Mouse (Mus musculus) kidney, postnatal 36 days (tissue): ENCODE data around the gene Ccdc170.
"Not testable (repeated sequence)": the region's sequence is repeated elsewhere in the genome, so short reads cannot be mapped to it uniquely, and the experiment has no call there.

Source experiments
- DNase-seq, 2 experiments: peaks; one replicate each; pipeline ENCODE4 v3.0.0; 2021 to 2022; ENCODE audit warnings: mixed read lengths in 2 of 2

Gene Ccdc170

DNA sequence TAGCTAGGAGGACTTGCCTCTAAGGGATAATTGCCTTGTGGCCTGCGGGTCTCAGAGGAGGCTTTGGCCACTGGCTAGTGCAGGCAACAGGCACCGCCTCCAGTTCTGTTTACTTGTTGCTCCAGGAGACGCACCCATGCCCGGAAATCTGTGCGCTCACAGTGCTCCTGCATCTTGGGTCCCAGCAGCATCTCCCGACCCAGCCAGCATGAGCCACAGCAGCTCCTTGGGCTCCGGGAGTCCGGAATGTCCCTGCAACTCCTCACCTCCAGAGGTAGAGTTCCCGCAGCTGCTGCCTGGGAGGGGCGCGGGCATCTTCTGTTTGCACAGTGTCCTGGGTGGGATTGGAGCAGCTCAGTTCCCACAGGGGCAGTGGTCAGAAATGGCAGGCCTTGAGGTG lies at the start of gene Ccdc170:
Ccdc170 (plus strand) TSS at position 148 of the 400 bp plus-strand sequence.
- DNase-seq, result no peak

DNA sequence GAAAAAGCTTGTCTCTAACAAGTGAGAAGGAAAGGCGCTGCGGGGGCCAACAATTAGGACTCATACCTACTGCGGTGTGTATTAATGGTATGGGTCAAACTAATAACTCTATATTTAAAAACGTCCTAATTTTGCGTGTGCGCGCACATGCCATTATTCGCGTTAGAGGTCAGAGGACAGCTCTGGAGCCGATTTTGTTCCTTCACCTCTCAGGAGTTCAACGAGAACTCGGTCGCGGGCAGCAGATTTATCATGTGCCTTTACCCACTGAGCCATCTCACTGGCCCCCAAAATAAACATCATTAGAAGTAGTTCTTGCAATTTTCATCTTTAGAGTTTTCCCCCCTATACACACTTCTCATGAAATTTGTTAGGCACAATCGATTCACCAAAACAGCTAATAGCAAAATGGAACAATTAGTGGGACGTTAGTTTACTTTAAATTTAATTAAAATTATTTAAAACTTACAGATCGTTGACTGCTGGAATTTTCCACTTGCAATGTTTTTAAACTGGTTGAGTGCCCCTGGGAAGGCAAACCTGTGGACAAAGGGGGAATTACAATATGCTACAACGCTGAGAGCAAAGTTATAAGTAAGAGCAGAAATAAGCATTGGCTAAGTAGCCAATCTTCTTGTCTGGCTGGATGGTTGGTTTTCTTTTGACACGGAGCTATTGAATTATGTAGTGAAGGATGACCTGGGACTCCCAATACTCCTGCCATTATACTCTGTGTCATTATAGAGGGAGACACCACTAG lies 49.1 kb upstream of the Ccdc170 start:
- peak in 1 of 2 experiments; percentile 24 for DNase-seq

DNA sequence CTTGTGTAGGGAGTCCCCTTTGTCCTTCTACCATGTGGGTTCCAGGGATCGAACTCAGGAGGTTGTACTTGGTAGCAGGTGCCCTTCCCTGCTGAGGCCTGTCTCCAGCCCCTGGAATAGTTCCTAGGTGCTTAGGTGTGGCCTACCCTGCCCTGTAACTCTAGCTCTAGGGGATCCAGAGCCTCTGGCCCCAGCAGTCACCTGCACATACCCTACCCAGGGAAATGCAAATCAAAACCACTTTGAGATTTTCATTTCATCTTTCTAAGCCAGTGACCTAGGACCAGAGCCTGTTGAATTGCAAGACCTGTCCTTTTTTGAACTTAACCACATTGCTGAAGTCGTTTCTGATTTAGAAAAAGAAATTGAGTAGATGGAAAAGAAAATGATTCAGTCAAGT lies 48.4 kb upstream of the Ccdc170 start:
- DNase-seq, result not testable (repeated sequence)

DNA sequence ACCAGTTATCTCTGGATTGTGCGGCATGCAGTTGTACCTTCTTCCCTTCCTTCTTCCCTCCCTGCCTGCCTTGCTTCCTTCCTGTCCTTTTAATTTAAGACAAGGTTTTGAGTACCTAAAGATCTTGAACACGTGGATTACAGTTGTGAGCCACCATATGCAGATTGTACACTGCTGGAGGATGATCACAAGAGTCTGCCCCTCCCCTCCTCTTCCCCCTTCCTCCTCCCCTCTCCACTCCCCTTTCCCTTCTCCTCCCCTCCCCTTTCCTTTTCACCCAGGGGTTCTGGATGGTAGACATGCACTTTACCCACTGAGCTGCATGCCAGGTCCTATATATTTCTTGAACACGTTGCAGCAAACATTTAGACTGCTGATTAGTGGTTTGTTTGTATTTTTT lies 46.9 kb upstream of the Ccdc170 start:
- DNase-seq, result no peak

DNA sequence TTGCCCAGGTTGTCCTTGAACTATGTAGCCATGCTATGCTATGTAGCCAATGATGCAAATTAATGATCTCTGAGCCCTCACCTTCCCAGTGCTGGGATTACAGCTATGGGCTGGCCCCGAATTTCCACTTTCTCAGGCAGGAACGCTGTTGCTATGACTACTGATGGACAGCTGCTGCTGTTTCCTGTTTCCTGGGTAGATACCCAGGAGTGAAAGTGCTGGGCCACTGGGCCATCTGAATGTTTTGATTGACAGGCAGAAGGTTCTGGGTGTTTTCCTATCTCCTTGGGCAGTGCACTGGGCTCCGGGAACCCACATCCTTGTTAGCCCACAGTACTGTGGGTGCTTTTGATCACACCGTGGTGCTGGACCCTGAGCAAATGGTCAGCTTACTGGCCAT lies 25.9 kb upstream of the Ccdc170 start:
- DNase-seq, result no peak

DNA sequence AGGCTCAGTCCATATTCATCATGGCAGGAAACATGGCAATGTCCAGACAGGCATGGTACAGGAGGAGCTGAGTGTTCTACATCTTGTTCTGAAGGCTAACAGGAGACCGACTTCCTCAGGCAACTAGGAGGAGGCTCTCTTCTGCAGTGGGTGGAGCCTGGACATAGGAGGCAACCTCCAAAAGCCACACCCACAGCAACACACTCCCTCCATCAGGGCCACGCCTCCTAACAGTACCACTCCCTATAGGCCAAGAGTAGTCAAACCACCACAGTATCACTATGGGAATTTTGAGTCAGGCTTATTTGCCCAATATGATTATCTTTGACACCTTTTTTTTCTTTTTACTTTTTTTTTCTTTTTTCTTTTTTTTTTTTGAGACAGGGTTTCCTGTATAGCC lies 22.1 kb upstream of the Ccdc170 start:
- no peak for DNase-seq

DNA sequence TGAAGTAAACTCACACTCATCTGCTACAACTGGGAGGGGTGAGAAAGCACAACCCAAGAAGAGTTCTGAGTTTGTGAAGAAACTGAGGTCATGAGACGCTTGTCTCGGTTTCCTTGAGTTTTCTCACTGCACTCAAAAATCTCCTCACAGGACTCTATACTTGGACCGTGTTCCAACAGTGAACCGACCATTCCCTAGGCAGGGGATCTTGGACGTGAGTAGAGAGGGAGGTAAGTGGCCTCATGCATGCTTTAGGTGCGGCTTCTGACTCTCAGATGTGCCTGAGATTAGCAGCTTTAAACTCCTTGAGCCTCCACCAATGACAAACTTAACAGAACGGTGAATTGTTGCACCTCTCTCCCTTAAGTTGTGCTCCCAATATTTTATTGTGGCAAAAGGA lies 16.5 kb upstream of the Ccdc170 start:
- no peak for DNase-seq

DNA sequence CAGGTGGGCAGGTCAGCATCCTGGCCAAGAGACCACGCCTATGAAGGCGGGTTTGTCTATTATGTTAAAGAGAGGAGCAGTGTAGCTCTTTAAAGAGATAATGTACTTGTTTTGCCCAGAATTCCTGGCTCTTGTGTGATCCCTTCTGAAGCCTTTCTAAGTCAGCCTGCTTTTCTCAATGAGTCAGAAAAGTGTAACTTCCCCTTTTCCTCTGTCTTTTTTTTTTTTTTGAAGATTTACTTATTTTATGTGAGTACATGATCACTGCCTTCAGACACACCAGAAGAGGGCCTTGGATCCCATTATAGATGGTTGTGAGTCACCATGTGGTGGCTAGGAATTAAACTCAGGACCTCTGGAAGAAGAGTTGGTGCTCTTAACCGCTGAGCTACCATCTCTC lies 12.9 kb upstream of the Ccdc170 start:
- no peak for DNase-seq

DNA sequence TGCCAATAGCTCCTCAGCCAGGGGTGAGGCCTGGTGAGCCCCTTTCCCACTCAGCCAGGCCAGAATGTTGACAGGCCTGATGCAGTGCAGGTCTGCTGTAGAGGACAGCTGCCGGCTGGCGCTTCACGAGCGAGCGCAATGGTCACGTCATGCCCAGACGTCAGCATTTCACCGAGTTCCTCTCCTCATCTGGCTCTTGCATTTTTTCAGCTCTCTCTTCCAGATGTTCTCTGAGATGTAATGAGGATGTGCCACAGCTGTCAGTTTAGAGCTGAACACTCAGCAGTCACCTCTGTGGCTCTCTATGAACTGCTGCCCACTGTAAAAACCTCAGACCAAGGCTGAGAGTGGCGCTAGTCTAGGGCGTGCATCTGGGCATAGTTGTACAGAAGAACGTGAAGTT lies 8.7 kb upstream of the Ccdc170 start:
- DNase-seq, result no peak

DNA sequence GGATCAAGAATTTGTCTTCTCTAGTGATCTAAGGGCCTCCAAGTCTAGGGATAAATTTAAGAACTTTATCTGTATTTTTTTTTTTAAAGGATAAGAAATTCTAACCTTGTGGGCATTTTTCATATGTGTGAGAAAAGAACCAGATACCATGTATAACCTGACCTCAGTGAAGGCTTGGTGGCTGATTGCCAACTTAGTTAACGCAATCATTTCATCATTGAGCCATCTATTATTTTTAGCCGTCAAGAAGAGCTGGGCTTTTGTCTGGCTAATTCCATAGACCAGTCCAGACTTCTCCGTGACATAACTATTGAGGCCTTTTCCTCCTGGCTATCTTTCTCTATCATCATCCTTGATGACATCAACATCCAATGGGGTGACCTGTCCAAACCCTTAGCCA lies 6.9 kb upstream of the Ccdc170 start:
- no peak for DNase-seq

DNA sequence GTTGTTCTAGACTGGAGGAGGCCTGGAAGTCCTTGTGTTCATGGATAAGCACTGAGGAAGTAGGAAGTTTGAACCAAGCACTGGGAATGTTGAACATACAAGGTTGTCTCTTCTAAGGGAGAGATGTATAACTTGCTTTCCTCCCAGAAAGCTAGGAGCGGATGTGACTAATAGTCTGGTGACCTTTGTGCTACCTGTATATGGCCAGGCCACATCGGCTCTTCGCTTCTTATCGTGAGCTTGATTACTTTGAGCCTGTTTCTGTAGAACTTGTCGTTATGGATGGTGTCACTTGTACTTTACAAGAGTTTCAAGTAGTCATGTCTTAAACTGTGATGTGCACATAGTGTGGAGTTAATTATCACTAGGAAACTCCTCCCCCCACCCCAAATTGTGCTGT lies 5.7 kb upstream of the Ccdc170 start:
- no peak for DNase-seq

DNA sequence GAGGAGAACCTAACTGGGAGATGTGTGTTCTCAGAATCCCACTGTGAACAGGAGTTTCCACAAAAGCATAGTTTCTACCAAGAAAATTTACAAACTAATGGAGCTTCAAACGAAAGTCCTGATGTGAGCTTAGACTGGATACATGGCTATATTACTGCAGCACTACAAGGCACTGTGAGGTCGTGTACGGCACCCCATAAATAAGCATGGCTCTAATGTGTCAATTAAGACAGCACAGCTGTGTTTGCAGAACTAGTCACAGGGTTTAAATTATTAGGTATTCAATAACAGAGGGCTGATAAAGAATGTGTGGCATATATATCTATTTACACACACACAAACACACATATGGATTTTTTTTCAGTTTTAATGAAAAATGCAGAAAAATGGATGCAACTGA lies 1.4 kb upstream of the Ccdc170 start:
- no peak for DNase-seq

DNA sequence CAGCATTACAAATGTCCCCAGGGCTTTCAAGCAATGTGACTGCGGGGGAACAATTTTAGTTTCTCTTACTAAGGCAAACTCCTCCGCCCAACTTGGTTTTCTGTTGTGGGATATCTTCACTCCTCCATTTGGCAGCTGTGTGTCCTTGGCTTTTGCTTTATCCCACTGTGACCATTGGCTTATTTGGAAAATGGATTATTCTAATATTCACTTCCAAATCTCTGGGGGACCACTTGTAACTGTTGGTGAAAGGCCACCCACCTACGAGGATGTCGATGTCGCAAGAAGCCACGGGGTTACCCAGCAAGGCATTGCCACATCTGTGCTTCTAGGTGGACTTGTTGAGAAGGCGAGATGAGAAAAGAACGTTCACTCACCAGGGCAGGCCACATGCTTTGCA lies 607 bp upstream of the Ccdc170 start:
- DNase-seq, result no peak

DNA sequence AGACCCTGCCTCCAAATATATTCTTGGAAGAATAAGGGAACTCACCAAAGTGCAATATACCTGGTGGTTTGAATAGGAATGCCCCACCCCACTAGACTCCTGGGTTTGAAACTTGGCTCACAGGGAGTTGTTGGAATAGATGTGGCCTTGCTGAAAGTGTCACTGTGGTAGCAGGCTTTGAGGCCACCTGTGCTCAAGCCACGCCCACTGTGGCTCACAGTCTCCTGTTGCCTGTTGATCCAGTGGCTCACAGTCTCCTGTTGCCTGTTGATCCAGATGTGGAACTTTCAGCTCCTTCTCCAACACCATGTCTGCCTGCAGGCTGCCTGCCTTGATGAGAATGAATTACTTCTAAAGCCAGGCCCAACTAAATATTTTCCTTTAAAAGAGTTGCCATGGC lies 1.5 kb downstream of the Ccdc170 start:
- DNase-seq, result no peak

DNA sequence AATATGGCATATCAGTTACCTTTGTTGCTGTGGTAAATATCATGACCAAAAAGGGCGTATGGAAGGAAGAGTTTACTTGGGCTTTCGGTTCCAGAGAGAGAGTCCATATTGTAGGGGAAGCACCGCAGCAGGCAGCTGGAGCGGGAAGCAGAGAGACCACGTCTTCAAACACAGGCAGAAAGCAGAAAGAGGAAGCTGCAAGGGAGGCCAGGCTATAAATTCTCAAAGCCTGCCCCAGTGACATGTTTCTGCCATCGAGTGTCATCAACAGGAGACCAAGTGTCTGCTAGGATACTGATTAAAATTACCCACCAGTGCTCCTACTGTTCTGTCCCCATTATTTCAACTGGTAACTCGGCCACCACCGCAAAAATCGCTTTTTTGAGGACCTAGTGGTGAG lies 2.7 kb downstream of the Ccdc170 start:
- DNase-seq, result no peak

DNA sequence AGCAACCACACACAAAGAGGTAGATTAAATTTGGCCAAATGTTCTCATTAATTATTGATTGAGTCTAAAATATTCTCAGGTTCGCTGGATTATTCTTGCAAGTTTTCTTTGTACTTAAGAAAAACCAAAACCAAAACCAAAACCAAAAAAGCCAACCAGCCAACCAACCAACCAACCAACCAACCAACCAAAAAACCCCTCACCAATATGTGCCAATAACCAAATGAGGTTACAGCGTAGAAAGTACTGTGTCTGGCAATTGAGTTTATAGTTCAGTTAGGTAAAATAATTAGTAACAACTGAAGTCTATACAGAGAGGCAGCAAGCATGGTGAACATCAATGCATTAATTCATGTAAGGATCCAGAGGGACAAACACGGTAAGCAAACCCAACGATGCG lies 7.6 kb downstream of the Ccdc170 start:
- DNase-seq, result no peak

DNA sequence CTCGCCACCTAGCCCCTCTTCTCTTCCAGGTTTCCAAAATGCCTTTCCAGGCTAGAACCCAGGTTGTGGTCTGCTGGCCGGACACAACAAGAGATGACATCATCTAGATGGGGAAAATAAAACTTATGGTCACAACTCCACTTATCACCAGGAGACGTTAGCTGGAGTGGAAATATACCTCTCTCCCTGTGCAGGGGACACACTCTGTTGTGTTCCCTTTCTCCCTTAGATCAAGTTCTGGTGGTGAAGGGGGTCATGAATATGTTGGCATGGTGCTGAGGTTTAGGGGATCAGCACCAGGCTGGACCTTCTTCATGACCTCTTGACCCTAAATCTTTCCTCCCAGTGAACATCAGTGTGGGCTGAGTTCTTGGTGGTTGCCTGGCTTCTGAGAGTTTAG lies 9.0 kb downstream of the Ccdc170 start:
- DNase-seq, result no peak

DNA sequence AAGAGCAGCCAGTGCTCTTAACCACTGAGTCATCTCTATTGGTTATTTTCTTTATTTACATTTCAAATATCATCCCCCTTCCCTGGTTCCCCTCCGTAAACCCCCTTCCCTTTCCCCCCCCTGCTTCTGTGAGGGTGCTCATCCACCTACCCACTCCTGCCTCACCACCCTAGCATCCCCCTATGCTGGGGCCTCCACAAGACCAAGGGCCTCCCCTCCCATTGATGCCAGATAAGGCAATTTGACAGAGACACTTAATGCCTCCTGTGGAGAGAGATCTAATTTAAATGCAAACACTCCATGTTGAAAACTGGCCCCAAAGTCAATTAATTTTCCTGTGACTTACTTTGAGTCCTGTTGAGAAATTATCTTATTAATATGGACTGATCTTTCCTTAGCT lies 9.7 kb downstream of the Ccdc170 start:
- no peak for DNase-seq

DNA sequence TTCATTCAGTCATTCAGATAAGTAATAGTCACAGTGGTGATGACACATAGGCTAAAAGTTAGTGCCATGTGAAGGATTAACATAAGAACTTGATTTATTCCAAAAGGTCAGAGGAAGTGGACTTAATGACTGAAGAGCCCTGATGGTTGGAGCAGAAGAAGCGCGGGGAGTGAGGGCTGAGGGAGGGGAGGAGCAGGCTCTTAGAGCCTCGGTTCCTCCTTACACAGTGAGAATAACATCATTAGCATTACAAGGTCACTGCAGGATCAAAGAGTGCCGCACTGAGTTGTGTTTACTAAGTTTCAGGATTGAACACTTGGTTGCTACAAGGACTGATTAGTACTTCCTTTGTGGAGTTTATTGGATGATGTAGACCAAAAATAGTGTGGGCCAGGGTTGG lies 10.6 kb downstream of the Ccdc170 start:
- no peak for DNase-seq

DNA sequence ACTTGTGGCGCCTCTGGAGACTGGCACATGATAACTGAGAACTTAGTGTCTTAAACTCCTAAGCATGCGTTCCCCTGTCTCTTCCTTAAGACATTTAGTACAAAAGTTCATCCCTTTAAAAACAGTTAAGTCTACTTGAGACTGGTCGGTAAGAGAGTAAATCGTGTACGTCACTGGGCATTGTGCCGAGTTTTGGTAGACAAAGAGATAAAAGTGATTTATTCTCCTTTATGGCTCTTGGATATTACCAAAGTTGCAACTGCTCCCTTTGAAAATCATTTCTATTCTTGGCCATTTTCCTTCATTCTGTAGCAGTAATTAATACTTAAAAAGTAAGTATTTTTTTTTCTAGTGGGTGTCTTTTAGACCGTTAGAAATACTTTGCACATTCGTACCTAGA lies 20.9 kb downstream of the Ccdc170 start:
- DNase-seq, result no peak

DNA sequence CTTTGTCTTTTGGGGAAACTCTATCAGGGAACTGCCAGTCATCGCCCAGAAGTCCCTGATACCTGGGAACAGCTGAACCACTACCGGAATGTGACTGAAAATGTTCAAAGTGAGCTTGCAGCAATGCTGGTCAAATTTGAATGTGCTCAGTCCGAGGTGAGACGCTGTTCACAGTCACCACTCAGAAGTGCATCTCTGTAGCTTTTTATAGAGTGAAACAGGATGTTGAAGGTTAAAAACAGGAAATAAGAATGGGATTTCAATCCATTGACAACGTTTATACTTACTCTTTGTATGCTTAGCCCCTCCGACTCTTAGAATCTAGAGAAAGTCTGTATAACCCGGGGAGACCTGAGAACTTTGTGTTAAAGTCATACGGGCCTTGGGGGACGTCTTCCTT lies 30.4 kb downstream of the Ccdc170 start:
- no peak for DNase-seq

DNA sequence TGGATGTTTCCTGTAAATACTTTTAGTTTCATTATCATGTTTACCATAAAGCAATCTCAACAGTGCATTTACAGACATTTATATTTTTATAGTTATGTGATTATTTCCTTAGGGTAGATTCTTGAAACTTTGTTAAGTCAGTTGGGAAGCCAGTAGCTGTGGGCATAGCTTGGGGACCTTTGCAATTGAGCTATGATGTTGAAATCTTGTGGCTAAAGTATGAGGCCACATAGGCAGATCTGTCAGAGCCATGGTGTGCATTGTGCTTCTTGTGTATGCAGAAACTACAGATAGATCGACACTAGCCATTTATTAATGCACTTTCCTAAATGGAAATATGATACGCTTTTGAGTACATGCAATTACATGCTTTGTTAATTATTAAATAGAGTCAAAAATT lies 35.3 kb downstream of the Ccdc170 start:
- no peak for DNase-seq

DNA sequence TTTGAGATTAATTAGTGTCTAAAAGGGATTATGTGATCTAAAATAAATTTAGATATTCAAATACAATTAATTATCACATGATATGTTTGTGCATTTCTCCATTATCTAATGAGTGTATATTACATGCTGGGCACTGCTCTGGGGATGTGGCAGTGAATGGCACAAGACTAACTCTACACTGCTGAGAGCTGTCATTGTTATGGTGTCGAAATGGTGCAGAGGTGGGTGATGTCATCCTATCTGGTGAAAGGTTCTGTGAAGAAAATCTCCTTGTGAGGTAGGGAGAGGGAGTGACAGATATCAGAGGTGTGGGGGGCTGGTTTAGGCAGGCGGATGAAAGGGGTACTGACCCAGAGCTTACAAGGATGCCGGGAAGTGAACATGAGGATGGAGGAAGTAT lies 37.3 kb downstream of the Ccdc170 start:
- DNase-seq, result no peak

DNA sequence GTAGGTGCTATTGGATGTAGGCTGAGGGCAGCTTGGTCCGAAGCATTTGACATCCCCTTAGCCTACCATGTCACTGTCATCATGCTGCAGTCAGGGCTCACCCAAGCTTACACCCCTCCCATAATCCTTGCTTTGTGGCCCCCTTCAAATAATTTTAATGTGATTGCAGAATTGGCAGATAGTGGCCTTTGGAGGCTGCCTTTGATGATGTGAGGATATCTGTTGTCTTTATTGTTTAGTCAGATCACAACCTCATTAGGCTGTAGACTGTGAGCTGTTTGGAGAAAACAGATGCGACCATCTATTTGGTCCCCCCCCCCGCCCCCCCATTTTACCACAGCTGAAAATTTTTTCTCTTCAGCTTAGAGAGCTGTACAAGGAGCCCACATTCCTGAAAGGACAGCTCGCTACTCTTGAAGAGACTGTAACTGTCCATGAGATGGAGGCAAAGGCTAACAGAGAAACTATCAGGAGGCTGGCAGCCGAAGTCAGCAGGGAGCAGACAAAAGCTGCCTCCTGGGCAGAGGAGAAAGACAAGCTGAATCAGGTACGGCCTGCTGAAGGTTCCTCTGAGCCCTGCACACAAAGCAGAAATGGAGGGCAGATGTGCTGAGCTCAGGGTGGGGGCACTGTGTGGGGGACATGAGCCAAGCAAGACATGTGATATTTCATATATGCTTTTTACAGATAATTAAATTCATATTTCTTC lies 38.2 kb downstream of the Ccdc170 start:
- peak; percentile 14 to 19 for DNase-seq

DNA sequence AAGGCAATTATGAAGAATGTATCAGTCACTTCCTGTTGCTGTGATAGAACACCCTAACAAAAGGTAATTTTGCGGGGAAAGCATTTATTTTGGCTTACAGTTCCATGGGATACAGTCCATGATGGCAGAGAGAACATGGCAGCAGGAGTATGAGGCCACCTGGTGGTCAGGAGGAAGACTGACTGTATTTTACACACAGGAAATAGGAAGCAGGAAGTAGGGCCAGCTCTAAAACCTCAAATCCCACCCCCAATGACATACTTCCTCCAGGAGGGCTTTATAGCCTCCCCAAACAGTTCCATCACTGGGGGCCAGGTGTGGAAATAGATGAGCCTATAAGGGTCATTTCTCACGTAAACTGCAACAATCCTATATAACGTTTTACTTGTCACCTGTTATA lies 39.8 kb downstream of the Ccdc170 start:
- DNase-seq, result no peak
